Mouse (Mus musculus) hindbrain, embryonic 16.5 days (tissue): ENCODE measurements around the gene Madd. TPM values are rescaled to one million over a fixed set of nuclear protein-coding genes. Genes with fewer than 3 reads are reported as not detected.

ENCODE experiments used
- ATAC-seq: fragments of 200-750 bp; cut with Nextera tagmentation; 2 replicates; pipeline ENCODE4 v1.8.0; 2017; ENCODE audit warnings: moderate TSS enrichment, moderate library complexity
- H3K27ac ChIP-seq: fragments of 300-500 bp; sonication (generic); 2 replicates; pipeline ENCODE4 v1.5.1; 2014; ENCODE audit warnings: low read depth, mild to moderate bottlenecking, control low read depth, low read length, moderate library complexity
- H3K27me3 ChIP-seq: fragments of 300-500 bp; sonication (generic); replicated peaks from 2 replicates; pipeline ENCODE4 v1.6.1; 2014; ENCODE audit warnings: low read length; ENCODE audit not compliant: control insufficient read depth, insufficient read depth
- H3K36me3 ChIP-seq: fragments of 300-500 bp; sonication (generic); 2 replicates; pipeline ENCODE4 v1.6.1; 2014; ENCODE audit warnings: mild to moderate bottlenecking, low read length, moderate library complexity, mixed read lengths; ENCODE audit not compliant: control insufficient read depth, insufficient read depth
- H3K4me1 ChIP-seq: fragments of 300-500 bp; sonication (generic); 2 replicates; pipeline ENCODE4 v1.6.1; 2014; ENCODE audit warnings: low read depth, low read length; ENCODE audit not compliant: control insufficient read depth, insufficient read depth
- H3K4me2 ChIP-seq: fragments of 300-500 bp; sonication (generic); 2 replicates; pipeline ENCODE4 v1.6.1; 2014; ENCODE audit warnings: mild to moderate bottlenecking, low read length, control low read depth, moderate library complexity
- H3K4me3 ChIP-seq: fragments of 300-500 bp; sonication (generic); 2 replicates; pipeline ENCODE4 v1.5.1; 2014; ENCODE audit warnings: mild to moderate bottlenecking, low read length, control low read depth, moderate library complexity
- H3K9ac ChIP-seq: fragments of 300-500 bp; sonication (generic); 2 replicates; pipeline ENCODE4 v1.6.1; 2014; ENCODE audit warnings: low read depth, mild to moderate bottlenecking, control low read depth, low read length, moderate library complexity
- H3K9me3 ChIP-seq: fragments of 300-500 bp; sonication (generic); 2 replicates; pipeline ENCODE4 v1.6.1; 2014; ENCODE audit warnings: mild to moderate bottlenecking, low read length, moderate library complexity; ENCODE audit not compliant: control insufficient read depth
- WGBS: fragments of 180-500 bp; shearing (Covaris S2); extraction: QIAGEN DNeasy Blood & Tissue Kit; methylation state at CpG from one replicate; pipeline ENCODE4 v1.1.7; 2014; 5-methylcytosine and 5-hydroxymethylcytosine counted together
- polyA plus RNA-seq: library from polyadenylated mRNA; unstranded; fragments of >200 nt; fragmentation: Nextera tagmentation; extraction: Ambion mirVana; gene quantifications from 2 replicates; pipeline ENCODE4 v1.2.1, GENCODE M21; 2015

Madd gene
- polyA plus RNA-seq, 1 experiment from 2014 or later, result 49.9 TPM

- Histone ChIP-seq H3K9ac (no peak overlapping the region), H3K36me3 (no peaks in the 10 kb centered on the region), H3K4me2 (no peak overlapping the region), H3K4me3 (no peak overlapping the region), H3K4me1 (no peaks in the 10 kb centered on the region), H3K27ac (no peak overlapping the region), H3K27me3 (no peaks in the 10 kb centered on the region), H3K9me3 (no peaks in the 10 kb centered on the region)
- 84% methylated on average over 5 of the region's 5 CpGs for WGBS
- ATAC-seq, result no peak
Observed at GRCm38 (mm10) chr2:91109241-91109640, 74.4 kb downstream of the Madd start.

- Histone ChIP-seq H3K9me3 (no peaks in the 10 kb centered on the region), H3K27ac (no peak overlapping the region), H3K27me3 (no peaks in the 10 kb centered on the region), H3K4me1 (no peaks in the 10 kb centered on the region), H3K4me3 (no peak overlapping the region), H3K36me3 (no peaks in the 10 kb centered on the region), H3K9ac (no peak overlapping the region), H3K4me2 (no peak overlapping the region)
- 92% methylated on average over 3 of the region's 3 CpGs for WGBS
- no peak for ATAC-seq
Observed at GRCm38 (mm10) chr2:91108156-91108555, 75.5 kb downstream of the Madd start.

DNA sequence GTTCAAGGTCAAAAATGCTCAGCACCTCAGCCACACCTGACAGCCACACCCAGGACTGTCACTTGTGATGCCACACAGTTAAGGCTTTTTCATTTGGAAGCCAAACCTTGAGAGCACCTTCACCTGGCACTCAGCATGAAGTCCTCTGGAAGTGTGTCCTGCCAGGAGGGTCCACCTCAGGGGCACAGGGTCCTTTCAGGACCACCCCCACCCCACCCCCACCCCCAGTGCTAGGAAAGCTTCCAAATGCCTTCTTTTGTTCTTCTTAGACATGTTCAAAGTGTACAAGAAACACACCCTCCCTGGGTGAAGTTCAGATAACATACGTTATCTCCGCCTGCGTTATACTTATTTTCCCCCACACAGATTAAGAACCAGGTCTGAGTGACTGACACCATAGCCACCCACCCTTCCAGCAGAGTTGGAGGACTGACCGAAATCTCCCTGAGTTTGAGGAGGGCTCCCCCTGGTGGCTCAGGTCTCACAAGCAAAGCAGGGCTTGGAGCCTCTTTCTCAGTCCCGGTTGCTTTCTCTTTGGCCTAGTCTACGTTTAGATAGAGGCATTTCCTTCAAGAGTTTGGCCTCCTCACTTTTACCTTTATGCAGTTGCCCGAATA lies 82.4 kb downstream of the Madd start:
- H3K27ac ChIP-seq, result no peak overlapping the region
- no peaks in the 10 kb centered on the region for H3K36me3 ChIP-seq
- WGBS, result 14% methylated on average over 7 of the region's 7 CpGs
- H3K4me1 ChIP-seq, result no peaks in the 10 kb centered on the region
- H3K4me3 ChIP-seq, result no peak overlapping the region
- no peaks in the 10 kb centered on the region for H3K27me3 ChIP-seq
- peak; percentile 91 for ATAC-seq
- H3K9ac ChIP-seq, result no peak overlapping the region
- H3K9me3 ChIP-seq, result no peaks in the 10 kb centered on the region
- no peak overlapping the region for H3K4me2 ChIP-seq

- no peak overlapping the region for H3K4me3 ChIP-seq
- H3K9ac ChIP-seq, result no peak overlapping the region
- no peak overlapping the region for H3K27ac ChIP-seq
- H3K4me1 ChIP-seq, result no peaks in the 10 kb centered on the region
- WGBS, result 89% methylated on average over 2 of the region's 2 CpGs
- H3K9me3 ChIP-seq, result no peaks in the 10 kb centered on the region
- H3K36me3 ChIP-seq, result no peaks in the 10 kb centered on the region
- H3K27me3 ChIP-seq, result no peaks in the 10 kb centered on the region
- H3K4me2 ChIP-seq, result no peak overlapping the region
- no peak for ATAC-seq
Observed at GRCm38 (mm10) chr2:91098156-91098555, 85.5 kb downstream of the Madd start.

GRCm38 (mm10) chr2:91097015-91097414 lies 86.6 kb downstream of the Madd start:
- Histone ChIP-seq H3K9ac (no peak overlapping the region), H3K36me3 (no peaks in the 10 kb centered on the region), H3K27me3 (no peaks in the 10 kb centered on the region), H3K9me3 (no peaks in the 10 kb centered on the region), H3K4me2 (no peak overlapping the region), H3K4me3 (no peak overlapping the region), H3K27ac (no peak overlapping the region), H3K4me1 (no peaks in the 10 kb centered on the region)
- ATAC-seq, result no peak
- 79% methylated on average over 10 of the region's 10 CpGs for WGBS

GRCm38 (mm10) chr2:91096524-91096923 lies 87.1 kb downstream of the Madd start:
- 69% methylated on average over 14 of the region's 14 CpGs for WGBS
- no peak overlapping the region for H3K4me3 ChIP-seq
- H3K9me3 ChIP-seq, result no peaks in the 10 kb centered on the region
- H3K36me3 ChIP-seq, result no peaks in the 10 kb centered on the region
- H3K9ac ChIP-seq, result no peak overlapping the region
- no peak overlapping the region for H3K27ac ChIP-seq
- no peaks in the 10 kb centered on the region for H3K27me3 ChIP-seq
- H3K4me1 ChIP-seq, result no peaks in the 10 kb centered on the region
- no peak for ATAC-seq
- no peak overlapping the region for H3K4me2 ChIP-seq

DNA sequence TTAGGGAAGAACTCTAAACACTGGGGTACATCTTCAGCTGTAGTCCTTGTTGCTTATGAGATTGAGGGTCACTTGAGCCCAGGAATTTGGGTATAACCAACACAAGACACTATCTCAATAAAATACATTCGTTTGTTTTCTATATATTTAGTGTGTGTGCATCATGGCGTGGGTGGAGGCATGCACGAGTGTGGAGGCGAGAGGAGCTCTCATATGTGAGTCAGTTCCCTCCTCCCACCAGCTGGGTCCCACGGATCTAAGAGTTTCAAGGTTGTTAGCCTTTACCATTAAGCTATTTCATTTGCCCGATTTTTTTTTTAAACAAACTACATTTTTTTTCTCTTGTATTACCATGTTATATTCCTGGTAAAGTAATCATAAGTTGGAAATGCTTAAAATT lies 92.8 kb downstream of the Madd start:
- Histone ChIP-seq H3K36me3 (no peaks in the 10 kb centered on the region), H3K9me3 (no peaks in the 10 kb centered on the region), H3K9ac (no peak overlapping the region), H3K4me3 (no peak overlapping the region), H3K4me1 (no peaks in the 10 kb centered on the region), H3K4me2 (no peak overlapping the region), H3K27me3 (no peaks in the 10 kb centered on the region), H3K27ac (no peak overlapping the region)
- WGBS, result 67% methylated on average over 6 of the region's 6 CpGs
- no peak for ATAC-seq

- ATAC-seq, result no peak
- Histone ChIP-seq H3K27me3 (no peaks in the 10 kb centered on the region), H3K4me1 (no peaks in the 10 kb centered on the region), H3K4me3 (no peak overlapping the region), H3K27ac (no peak overlapping the region), H3K36me3 (no peaks in the 10 kb centered on the region), H3K9me3 (no peaks in the 10 kb centered on the region), H3K4me2 (no peak overlapping the region), H3K9ac (no peak overlapping the region)
- WGBS, result 87% methylated on average over 6 of the region's 6 CpGs
Observed at GRCm38 (mm10) chr2:91090208-91090607, 93.4 kb downstream of the Madd start.

GRCm38 (mm10) chr2:91088987-91089386 lies 94.7 kb downstream of the Madd start:
- H3K36me3 ChIP-seq, result no peaks in the 10 kb centered on the region
- no peaks in the 10 kb centered on the region for H3K27me3 ChIP-seq
- no peaks in the 10 kb centered on the region for H3K9me3 ChIP-seq
- no peaks in the 10 kb centered on the region for H3K4me1 ChIP-seq
- WGBS, result 79% methylated on average over 9 of the region's 9 CpGs
- no peak overlapping the region for H3K4me3 ChIP-seq
- no peak overlapping the region for H3K4me2 ChIP-seq
- H3K27ac ChIP-seq, result no peak overlapping the region
- H3K9ac ChIP-seq, result no peak overlapping the region
- ATAC-seq, result no peak

DNA sequence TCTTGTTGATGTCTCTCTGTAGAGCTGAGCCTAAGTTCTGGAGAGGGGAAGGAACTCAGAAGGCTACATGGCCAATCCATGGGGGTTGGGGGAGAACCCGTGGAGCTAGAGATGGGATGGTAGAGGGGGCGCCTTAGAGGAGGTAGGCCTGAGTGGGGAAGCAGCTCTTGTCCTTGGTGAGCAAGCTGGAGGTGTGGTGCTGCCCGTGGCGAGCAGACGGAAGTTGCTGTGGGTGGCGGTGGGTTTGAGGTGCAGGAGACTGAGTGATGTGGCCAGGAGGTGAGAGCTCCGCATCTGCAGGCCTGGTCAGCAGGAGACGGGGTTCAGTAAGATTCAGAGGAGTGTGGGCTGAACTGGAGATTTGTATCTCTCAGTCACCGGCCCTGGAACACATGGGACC lies 96.2 kb downstream of the Madd start:
- no peak for ATAC-seq
- WGBS, result 90% methylated on average over 9 of the region's 9 CpGs

More for the DNA sequence above, 96.2 kb downstream of the Madd start:
- H3K4me3 ChIP-seq, result no peak overlapping the region
- H3K9ac ChIP-seq, result no peak overlapping the region
- no peak overlapping the region for H3K27ac ChIP-seq
- H3K36me3 ChIP-seq, result no peaks in the 10 kb centered on the region
- H3K4me1 ChIP-seq, result no peaks in the 10 kb centered on the region
- no peak overlapping the region for H3K4me2 ChIP-seq
- no peaks in the 10 kb centered on the region for H3K9me3 ChIP-seq
- no peaks in the 10 kb centered on the region for H3K27me3 ChIP-seq
